Mouse (Mus musculus) olfactory bulb, adult 2 months (tissue): ENCODE data around the gene Gm17490. TPM values are rescaled to one million over a fixed set of nuclear protein-coding genes. Genes with fewer than 3 reads are reported as not detected.

ENCODE experiments used
- H3K27ac ChIP-seq: fragments of 200-500 bp; 2 replicates; pipeline ENCODE4 v1.5.1; 2012; ENCODE audit warnings: low read depth, low read length; ENCODE audit not compliant: insufficient read depth
- H3K4me1 ChIP-seq: fragments of 200-500 bp; 2 replicates; pipeline ENCODE4 v1.6.1; 2012; ENCODE audit warnings: low read length; ENCODE audit not compliant: control insufficient read depth, insufficient read depth
- H3K4me3 ChIP-seq: fragments of 200-500 bp; 2 replicates; pipeline ENCODE4 v1.5.1; 2012; ENCODE audit warnings: mild to moderate bottlenecking, low read depth, low read length, moderate library complexity; ENCODE audit not compliant: insufficient read depth
- CTCF ChIP-seq: fragments of 200-500 bp; IDR thresholded peaks from 2 replicates; pipeline ENCODE4 v1.5.1; 2012; ENCODE audit warnings: low read depth, mild to moderate bottlenecking, low read length, moderate library complexity; ENCODE audit not compliant: insufficient read depth
- POLR2A ChIP-seq: fragments of 200-500 bp; IDR thresholded peaks from 2 replicates; pipeline ENCODE4 v1.6.1; 2012; ENCODE audit warnings: mild to moderate bottlenecking, low read depth, low read length, moderate library complexity; ENCODE audit not compliant: insufficient read depth
- WGBS: fragments of 180-500 bp; shearing (Covaris S2); methylation state at CpG from one replicate; pipeline ENCODE4 v1.1.7; 2018; 5-methylcytosine and 5-hydroxymethylcytosine counted together
- polyA plus RNA-seq: library from polyadenylated mRNA; stranded (reverse); fragments of >200 nt; gene quantifications from 2 replicates; pipeline ENCODE4 v1.2.4, GENCODE M21; 2012; ENCODE audit warnings: low replicate concordance; ENCODE audit not compliant: missing spikeins, insufficient read depth, insufficient read length

Gm17490 gene
- polyA plus RNA-seq, 1 experiment = not detected

DNA sequence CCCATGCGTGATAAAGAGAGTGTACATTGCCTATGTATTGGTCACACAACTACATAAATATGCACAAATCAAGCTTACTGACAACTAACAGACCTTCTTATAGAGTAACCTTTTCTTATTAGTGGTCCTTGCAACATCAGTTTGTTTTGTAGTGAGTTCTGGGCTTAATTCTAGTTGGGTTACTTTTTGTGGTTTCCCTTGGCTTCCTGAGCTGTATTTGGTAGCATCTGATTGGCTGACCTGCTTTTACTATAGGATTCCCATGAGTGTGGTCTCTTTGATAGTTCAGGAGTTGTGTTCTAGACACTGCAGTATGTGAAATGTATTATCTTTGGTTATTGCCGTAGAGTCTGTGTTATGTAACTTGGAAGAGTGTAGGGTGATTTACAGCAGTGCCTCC lies 31.5 kb upstream of the Gm17490 start:
- 97% methylated on average over 2 of the region's 2 CpGs for WGBS
- Histone ChIP-seq H3K4me3 (no peak overlapping the region), H3K27ac (no peak overlapping the region), H3K4me1 (no peaks in the 10 kb centered on the region)
- TF ChIP-seq CTCF (no peak), POLR2A (no peak)

DNA sequence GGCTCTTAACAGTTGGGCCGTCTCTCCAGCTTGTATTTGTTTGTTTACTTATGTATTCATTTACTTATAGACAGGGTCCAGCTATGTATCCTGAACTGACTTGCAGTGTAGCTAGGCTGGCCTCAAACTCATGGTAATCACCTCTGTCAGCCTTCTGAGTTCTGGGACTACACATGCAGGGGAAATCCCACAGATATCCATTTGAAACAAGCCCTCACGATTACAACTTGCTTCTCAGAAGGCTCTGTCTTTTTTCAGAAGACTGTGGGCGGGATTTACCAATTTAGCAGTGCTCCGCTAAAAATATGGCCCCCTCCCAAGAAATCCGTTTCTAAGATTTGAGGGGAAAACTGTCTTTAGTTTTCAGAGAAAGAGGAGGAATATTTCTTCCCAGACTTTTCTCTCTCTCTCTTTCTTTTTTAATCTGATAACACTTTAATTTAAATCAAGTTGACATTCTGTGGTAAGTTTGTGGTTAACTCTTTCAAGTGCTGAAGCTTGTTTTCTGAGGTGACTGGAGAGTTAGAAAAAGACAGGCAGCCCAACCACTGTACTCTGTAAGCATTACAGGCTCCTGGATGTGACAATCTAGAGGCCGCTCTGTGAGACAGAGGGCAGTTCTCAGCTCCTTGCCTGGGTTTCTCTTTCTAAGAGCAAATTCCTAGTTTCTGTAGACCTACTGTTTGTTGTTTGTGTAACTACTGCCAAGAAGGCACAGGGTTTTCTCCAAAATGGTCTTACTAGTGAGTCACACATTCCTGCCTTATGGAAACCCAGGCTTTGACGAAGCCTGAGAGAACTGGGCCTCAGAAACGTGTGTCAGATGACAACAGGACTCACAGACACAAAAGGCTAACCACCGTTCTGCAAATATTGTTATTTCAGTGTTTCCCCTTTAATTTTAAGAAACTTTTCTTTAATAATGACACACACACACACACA lies 29.2 kb upstream of the Gm17490 start:
- 46% methylated on average over 9 of the region's 9 CpGs for WGBS
- H3K27ac ChIP-seq = no peak overlapping the region
- no peak overlapping the region for H3K4me3 ChIP-seq
- no peak for TF ChIP-seq POLR2A
- TF ChIP-seq CTCF = no peak
- H3K4me1 ChIP-seq = no peaks in the 10 kb centered on the region

GRCm38 (mm10) chr2:11653780-11654179 lies 27.7 kb upstream of the Gm17490 start:
- H3K27ac ChIP-seq = no peak overlapping the region
- WGBS = 81% methylated on average over 5 of the region's 5 CpGs
- TF ChIP-seq POLR2A (no peak), CTCF (no peak)

GRCm38 (mm10) chr2:11653330-11653729 lies 27.3 kb upstream of the Gm17490 start:
- WGBS = 62% methylated on average over 6 of the region's 6 CpGs

More at GRCm38 (mm10) chr2:11653780-11654179, 27.7 kb upstream of the Gm17490 start:
- Histone ChIP-seq H3K4me3 (no peak overlapping the region), H3K4me1 (no peaks in the 10 kb centered on the region)

DNA sequence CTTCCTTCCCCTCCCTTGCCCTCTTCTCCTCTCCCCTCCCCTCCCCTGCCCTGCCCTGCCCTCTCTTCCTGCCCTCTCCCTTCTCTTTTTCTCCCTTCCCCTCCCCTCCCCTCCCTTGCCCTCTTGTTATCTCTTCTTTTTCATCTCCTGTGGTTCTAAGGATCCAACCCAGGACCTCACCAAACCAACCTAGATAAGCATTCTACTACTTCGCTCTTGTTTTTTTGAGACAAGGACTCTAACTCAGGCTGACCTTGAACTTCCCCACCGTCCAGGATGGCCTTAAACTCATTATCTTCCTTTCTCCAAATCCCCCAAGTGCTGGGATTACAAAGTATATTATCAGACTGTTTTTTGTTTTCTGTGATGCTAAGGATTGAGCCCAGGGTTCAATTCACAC lies 26.7 kb upstream of the Gm17490 start:
- WGBS = 80% methylated on average over 2 of the region's 2 CpGs
- TF ChIP-seq POLR2A (no peak), CTCF (no peak)
- Histone ChIP-seq H3K4me3 (no peak overlapping the region), H3K27ac (no peak overlapping the region), H3K4me1 (no peaks in the 10 kb centered on the region)

More at GRCm38 (mm10) chr2:11653330-11653729, 27.3 kb upstream of the Gm17490 start:
- Histone ChIP-seq H3K27ac (no peak overlapping the region), H3K4me3 (no peak overlapping the region), H3K4me1 (no peaks in the 10 kb centered on the region)
- TF ChIP-seq POLR2A (no peak), CTCF (no peak)

DNA sequence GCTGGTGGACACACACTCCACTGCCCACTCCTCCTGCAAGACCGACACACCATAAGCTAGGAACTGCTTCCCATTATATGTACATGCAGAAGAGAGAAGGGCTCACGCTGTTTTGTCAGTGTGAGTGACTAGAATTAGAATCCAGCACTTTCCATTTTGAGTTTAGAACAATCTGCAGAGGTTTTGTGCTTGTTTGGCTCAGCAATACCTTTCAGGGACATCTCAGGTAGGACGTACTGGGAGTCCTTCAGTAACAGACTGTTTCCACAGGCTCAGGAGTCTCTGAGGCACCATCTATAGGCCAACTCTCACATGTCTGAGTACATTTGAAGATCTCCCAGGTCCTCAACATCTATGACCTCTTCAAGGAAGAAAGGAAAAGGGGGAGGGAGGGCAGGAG lies 26.1 kb upstream of the Gm17490 start:
- H3K4me3 ChIP-seq = no peak overlapping the region
- TF ChIP-seq CTCF (no peak), POLR2A (no peak)
- no peaks in the 10 kb centered on the region for H3K4me1 ChIP-seq
- H3K27ac ChIP-seq = no peak overlapping the region
- WGBS = 84% methylated on average over 3 of the region's 3 CpGs

- no peak overlapping the region for H3K4me3 ChIP-seq
- H3K4me1 ChIP-seq = no peaks in the 10 kb centered on the region
- no peak overlapping the region for H3K27ac ChIP-seq
- WGBS = 63% methylated on average over 3 of the region's 3 CpGs
- TF ChIP-seq POLR2A = no peak
Observed at GRCm38 (mm10) chr2:11651476-11651875, 25.4 kb upstream of the Gm17490 start.

GRCm38 (mm10) chr2:11645297-11645696 lies 19.2 kb upstream of the Gm17490 start:
- Histone ChIP-seq H3K27ac (no peak overlapping the region), H3K4me3 (no peak overlapping the region), H3K4me1 (no peaks in the 10 kb centered on the region)
- WGBS = 94% methylated on average over 2 of the region's 2 CpGs
- TF ChIP-seq CTCF (no peak), POLR2A (no peak)

DNA sequence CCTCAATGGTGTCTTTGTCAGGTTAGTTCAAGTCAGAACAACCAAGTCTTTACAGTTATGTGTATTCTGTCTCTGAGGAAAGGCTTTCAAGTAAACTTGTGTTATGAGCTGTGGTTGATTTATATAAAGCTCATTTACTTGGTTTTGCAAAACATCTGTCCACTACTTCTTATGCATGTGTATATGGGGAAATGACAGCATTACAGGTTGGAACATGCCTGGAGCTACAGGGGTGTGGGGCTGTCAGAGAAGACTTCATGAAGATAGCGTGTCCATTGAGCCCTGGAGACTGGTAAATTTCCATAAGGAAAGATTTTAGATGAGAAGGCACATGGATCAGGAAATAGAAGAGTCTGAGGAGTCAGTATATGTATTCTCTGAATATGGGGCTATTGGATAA lies 18.0 kb upstream of the Gm17490 start:
- TF ChIP-seq CTCF = no peak
- no peak for TF ChIP-seq POLR2A

More for the DNA sequence above, 18.0 kb upstream of the Gm17490 start:
- 81% methylated on average over 1 of the region's 1 CpGs for WGBS
- Histone ChIP-seq H3K27ac (no peak overlapping the region), H3K4me3 (no peak overlapping the region), H3K4me1 (no peaks in the 10 kb centered on the region)
